Mouse (Mus musculus) embryonic facial prominence, embryonic 11.5 days (tissue): ENCODE data around the gene Thap3. TPM values are rescaled to one million over a fixed set of nuclear protein-coding genes. Genes with fewer than 3 reads are reported as not detected.

Source experiments
- ATAC-seq: fragments of 200-750 bp; cut with Nextera tagmentation; replicated peaks from 2 replicates; pipeline ENCODE4 v1.8.0; 2017; ENCODE audit warnings: low read depth; ENCODE audit not compliant: insufficient number of reproducible peaks, low FRiP score, low TSS enrichment
- DNase-seq: peaks from one replicate; pipeline ENCODE4 v3.0.0-alpha.2; 2015; ENCODE audit warnings: low spot score
- H3K27ac ChIP-seq: fragments of 300-500 bp; sonication (generic); replicated peaks from 2 replicates; pipeline ENCODE4 v1.5.1; 2014; ENCODE audit warnings: mild to moderate bottlenecking, low read depth, low read length, control low read depth
- H3K27me3 ChIP-seq: fragments of 300-500 bp; sonication (generic); 2 replicates; pipeline ENCODE4 v1.6.1; 2014; ENCODE audit warnings: mild to moderate bottlenecking, low read length, moderate library complexity, mixed read lengths; ENCODE audit not compliant: control insufficient read depth, insufficient read depth
- H3K36me3 ChIP-seq: fragments of 300-500 bp; sonication (generic); replicated peaks from 2 replicates; pipeline ENCODE4 v1.6.1; 2014; ENCODE audit warnings: low read depth, mild to moderate bottlenecking, low read length, moderate library complexity, mixed read lengths; ENCODE audit not compliant: control insufficient read depth, insufficient read depth
- H3K4me1 ChIP-seq: fragments of 300-500 bp; sonication (generic); 2 replicates; pipeline ENCODE4 v1.6.1; 2014; ENCODE audit warnings: low read length, mixed read lengths; ENCODE audit not compliant: control insufficient read depth, insufficient read depth
- H3K4me2 ChIP-seq: fragments of 300-500 bp; sonication (generic); 2 replicates; pipeline ENCODE4 v1.6.1; 2014; ENCODE audit warnings: low read depth, mild to moderate bottlenecking, control low read depth, low read length, moderate library complexity
- H3K4me3 ChIP-seq: fragments of 300-500 bp; sonication (generic); 2 replicates; pipeline ENCODE4 v1.5.1; 2014; ENCODE audit warnings: low read depth, low read length, control low read depth
- H3K9ac ChIP-seq: fragments of 300-500 bp; sonication (generic); replicated peaks from 2 replicates; pipeline ENCODE4 v1.6.1; 2014; ENCODE audit warnings: mild to moderate bottlenecking, control low read depth, low read length
- H3K9me3 ChIP-seq: fragments of 300-500 bp; sonication (generic); replicated peaks from 2 replicates; pipeline ENCODE4 v1.6.1; 2016; ENCODE audit warnings: mild to moderate bottlenecking, low read length, inconsistent platforms, mixed read lengths; ENCODE audit not compliant: control insufficient read depth
- WGBS: fragments of 180-500 bp; shearing (Covaris S2); extraction: QIAGEN DNeasy Blood & Tissue Kit; methylation state at CpG from one replicate; pipeline ENCODE4 v1.1.7; 2014; 5-methylcytosine and 5-hydroxymethylcytosine counted together
- polyA plus RNA-seq: library from polyadenylated mRNA; unstranded; fragments of >200 nt; fragmentation: Nextera tagmentation; extraction: Ambion mirVana; gene quantifications from 2 replicates; pipeline ENCODE4 v1.2.1, GENCODE M21; 2014

The Thap3 gene
- polyA plus RNA-seq, 1 experiment from 2014 or later, result 22.4 TPM

- no peak overlapping the region for H3K9ac ChIP-seq
- H3K9me3 ChIP-seq, result no peaks in the 10 kb centered on the region
- H3K27ac ChIP-seq, result no peak overlapping the region
- H3K4me1 ChIP-seq, result peaks cover 4% of the 10 kb centered on the region
- H3K27me3 ChIP-seq, result no peaks in the 10 kb centered on the region; the same call in 1 of the 2 replicates
- ATAC-seq (no peak), DNase-seq (no peak)
- H3K36me3 ChIP-seq, result no peaks in the 10 kb centered on the region; the same call in 1 of the 2 replicates
- WGBS, result 87% methylated on average over 12 of the region's 12 CpGs
- H3K4me2 ChIP-seq, result no peak overlapping the region
- no peak overlapping the region for H3K4me3 ChIP-seq
Observed at GRCm38 (mm10) chr4:152013036-152013813, 24.4 kb upstream of the Thap3 start.

DNA sequence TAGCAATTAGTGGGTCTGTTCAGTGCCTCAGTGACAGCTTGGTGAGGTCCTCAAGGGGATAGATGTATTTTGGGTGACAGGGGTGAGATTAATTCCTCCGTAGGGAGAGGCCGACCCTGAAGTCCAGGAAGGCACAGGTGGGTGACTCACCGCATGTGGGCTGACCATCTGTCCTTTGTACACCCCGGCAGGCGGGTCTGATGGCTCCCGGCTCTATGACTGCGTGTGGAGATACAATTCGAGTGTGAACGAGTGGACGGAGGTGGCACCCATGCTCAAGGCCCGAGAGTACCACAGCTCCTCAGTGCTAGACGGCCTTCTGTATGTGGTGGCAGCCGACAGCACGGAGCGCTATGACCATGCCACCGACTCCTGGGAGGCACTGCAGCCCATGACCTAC is 23.3 kb upstream of the Thap3 start:
- Histone ChIP-seq H3K9ac (no peak overlapping the region), H3K36me3 (no peaks in the 10 kb centered on the region; the same call in 1 of the 2 replicates), H3K27me3 (no peaks in the 10 kb centered on the region; the same call in 1 of the 2 replicates), H3K27ac (no peak overlapping the region), H3K4me2 (no peak overlapping the region), H3K4me3 (no peak overlapping the region), H3K4me1 (peaks cover 4% of the 10 kb centered on the region), H3K9me3 (no peaks in the 10 kb centered on the region)
- no peak for DNase-seq
- WGBS, result 90% methylated on average over 16 of the region's 16 CpGs
- ATAC-seq, result no peak

GRCm38 (mm10) chr4:152011171-152011760 is 22.5 kb upstream of the Thap3 start:
- Histone ChIP-seq H3K36me3 (no peaks in the 10 kb centered on the region; the same call in 1 of the 2 replicates), H3K27me3 (no peaks in the 10 kb centered on the region; the same call in 1 of the 2 replicates), H3K4me2 (peak overlapping the region; percentile 100), H3K27ac (no peak overlapping the region), H3K9ac (peak overlapping the region; percentile 23), H3K9me3 (no peaks in the 10 kb centered on the region), H3K4me1 (peaks cover 4% of the 10 kb centered on the region), H3K4me3 (peak overlapping the region; percentile 73)
- WGBS, result 64% methylated on average over 8 of the region's 8 CpGs
- ATAC-seq (no peak), DNase-seq (no peak)

DNA sequence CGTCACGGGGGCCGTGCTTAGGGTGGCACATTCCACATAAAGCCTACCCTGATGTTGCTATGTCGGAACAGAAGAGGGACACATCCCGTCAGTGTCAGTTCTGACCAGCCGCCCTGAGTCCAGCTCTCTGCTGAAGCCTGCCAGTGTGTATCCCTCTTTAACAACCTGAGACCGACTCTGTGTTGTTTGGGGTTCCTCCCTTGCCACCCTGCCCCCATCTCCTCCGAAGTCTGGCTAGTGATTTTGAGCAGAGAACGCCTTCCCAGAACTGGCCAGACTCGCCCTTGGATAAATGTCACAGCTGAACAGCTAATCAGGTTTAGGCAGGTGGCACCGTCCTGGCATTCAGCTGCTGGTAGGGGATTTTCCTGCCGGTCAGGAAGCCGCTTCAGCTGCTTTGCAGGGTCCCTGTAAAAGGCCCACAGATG is 21.9 kb upstream of the Thap3 start:
- ATAC-seq, result no peak
- 5% methylated on average over 13 of the region's 13 CpGs for WGBS
- Histone ChIP-seq H3K36me3 (no peaks in the 10 kb centered on the region; the same call in 1 of the 2 replicates), H3K9me3 (no peaks in the 10 kb centered on the region), H3K27me3 (no peaks in the 10 kb centered on the region; the same call in 1 of the 2 replicates), H3K27ac (no peak overlapping the region), H3K4me3 (peak overlapping the region; percentile 73), H3K9ac (peak overlapping the region; percentile 23), H3K4me2 (peak overlapping the region; percentile 100), H3K4me1 (peaks cover 4% of the 10 kb centered on the region)
- DNase-seq, result no peak

DNA sequence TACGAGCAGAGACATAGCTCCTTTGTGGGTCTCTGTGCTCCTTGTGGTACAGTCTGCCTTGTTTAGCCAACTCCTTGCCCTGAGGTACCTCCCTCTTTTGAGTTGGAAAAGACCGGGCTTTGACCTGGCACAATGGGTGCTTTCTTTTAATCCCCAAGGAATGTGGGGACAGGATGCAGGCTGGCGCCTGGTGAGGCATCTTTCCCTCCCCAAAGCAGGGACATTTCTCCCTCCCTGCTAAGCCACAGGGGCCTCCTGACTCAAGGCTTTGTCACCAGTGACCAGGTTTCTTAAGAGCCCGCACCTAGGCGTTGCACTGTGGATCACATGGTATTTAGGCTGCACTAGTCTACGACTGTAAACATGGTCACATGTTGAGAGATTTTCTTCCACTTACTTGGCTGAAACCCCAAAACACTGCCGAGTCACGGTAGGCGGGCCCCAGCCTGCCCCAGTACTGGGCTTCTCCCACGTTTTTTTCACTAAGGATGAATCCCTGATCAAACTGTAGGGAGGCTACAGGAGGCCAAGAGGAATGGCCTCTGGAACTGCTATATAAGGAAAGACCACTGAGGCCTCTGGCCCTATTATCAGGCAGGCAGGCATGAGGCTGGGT is 21.4 kb upstream of the Thap3 start:
- H3K9me3 ChIP-seq, result no peaks in the 10 kb centered on the region
- H3K27me3 ChIP-seq, result no peaks in the 10 kb centered on the region; the same call in 1 of the 2 replicates
- H3K4me2 ChIP-seq, result peak overlapping the region; percentile 100
- ATAC-seq, result peak; percentile 5; the same call in 1 of the 2 replicates
- H3K36me3 ChIP-seq, result no peaks in the 10 kb centered on the region
- H3K4me1 ChIP-seq, result peaks cover 4% of the 10 kb centered on the region
- WGBS, result 2% methylated on average over 10 of the region's 10 CpGs
- H3K27ac ChIP-seq, result no peak overlapping the region
- H3K4me3 ChIP-seq, result peak overlapping the region; percentile 73
- no peak for DNase-seq
- H3K9ac ChIP-seq, result peak overlapping the region; percentile 46

GRCm38 (mm10) chr4:152009076-152010051 is 20.6 kb upstream of the Thap3 start:
- H3K9me3 ChIP-seq, result no peaks in the 10 kb centered on the region
- H3K4me3 ChIP-seq, result peak overlapping the region; percentile 73
- under 1% methylated on average over 110 of the region's 115 CpGs for WGBS
- H3K9ac ChIP-seq, result peak overlapping the region; percentile 46
- H3K27ac ChIP-seq, result peak overlapping the region; percentile 72
- H3K27me3 ChIP-seq, result no peaks in the 10 kb centered on the region; the same call in 1 of the 2 replicates
- H3K4me1 ChIP-seq, result peaks cover 4% of the 10 kb centered on the region
- H3K4me2 ChIP-seq, result peak overlapping the region; percentile 100
- DNase-seq, result peak; percentile 53
- ATAC-seq, result peak; percentile 61
- no peaks in the 10 kb centered on the region for H3K36me3 ChIP-seq

DNA sequence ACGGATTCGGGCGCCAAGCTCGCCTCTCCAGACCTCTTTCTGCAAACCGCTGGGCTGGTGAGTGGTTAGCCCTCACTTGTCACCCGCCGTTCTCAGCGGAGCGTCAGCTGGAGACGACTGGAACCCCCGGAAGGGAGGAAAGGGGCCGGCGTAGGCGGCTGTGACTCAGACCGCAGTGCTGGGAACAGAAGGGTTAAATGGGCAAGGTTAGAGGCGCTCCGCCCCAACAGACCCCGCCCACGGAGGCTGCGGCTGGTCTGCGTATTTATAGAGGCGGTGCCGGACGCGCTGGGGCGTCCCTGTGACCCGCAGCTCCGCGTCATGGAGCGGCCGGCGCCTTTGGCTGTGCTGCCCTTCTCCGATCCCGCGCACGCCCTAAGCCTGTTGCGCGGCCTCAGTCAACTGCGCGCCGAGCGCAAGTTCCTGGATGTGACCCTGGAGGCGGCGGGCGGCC is 19.9 kb upstream of the Thap3 start, which contains the start of gene Klhl21:
Gene Klhl21, plus strand, starts transcription at position 182 of the 454 bp plus-strand sequence.
- H3K27me3 ChIP-seq, result no peaks in the 10 kb centered on the region; the same call in 1 of the 2 replicates
- DNase-seq, result peak; percentile 97
- peak; percentile 82 for ATAC-seq
- H3K9me3 ChIP-seq, result no peaks in the 10 kb centered on the region
- 0% methylated on average over 42 of the region's 45 CpGs for WGBS
- H3K4me1 ChIP-seq, result peaks cover 4% of the 10 kb centered on the region
- peak within 1 kb of the TSS; percentile 100 for H3K4me2 ChIP-seq
- H3K4me3 ChIP-seq, result peak within 1 kb of the TSS; percentile 73
- H3K27ac ChIP-seq, result peak within 1 kb of the TSS; percentile 72
- peak within 1 kb of the TSS; percentile 46 for H3K9ac ChIP-seq
- H3K36me3 ChIP-seq, result no peaks in the 10 kb centered on the region
